Mouse (Mus musculus) spleen, adult 2 months (tissue): ENCODE data around the gene Vamp3.

Experiments
- CTCF ChIP-seq: fragments of 200-500 bp; IDR thresholded peaks from 2 replicates; pipeline ENCODE4 v1.5.1; 2011; ENCODE audit warnings: mild to moderate bottlenecking, inconsistent platforms; ENCODE audit not compliant: insufficient read depth, insufficient read length, insufficient replicate concordance; ENCODE audit errors: extremely low read depth
- POLR2A ChIP-seq: fragments of 200-500 bp; IDR thresholded peaks from 2 replicates; pipeline ENCODE4 v1.6.1; 2011; ENCODE audit warnings: low read depth, low read length, inconsistent platforms

DNA sequence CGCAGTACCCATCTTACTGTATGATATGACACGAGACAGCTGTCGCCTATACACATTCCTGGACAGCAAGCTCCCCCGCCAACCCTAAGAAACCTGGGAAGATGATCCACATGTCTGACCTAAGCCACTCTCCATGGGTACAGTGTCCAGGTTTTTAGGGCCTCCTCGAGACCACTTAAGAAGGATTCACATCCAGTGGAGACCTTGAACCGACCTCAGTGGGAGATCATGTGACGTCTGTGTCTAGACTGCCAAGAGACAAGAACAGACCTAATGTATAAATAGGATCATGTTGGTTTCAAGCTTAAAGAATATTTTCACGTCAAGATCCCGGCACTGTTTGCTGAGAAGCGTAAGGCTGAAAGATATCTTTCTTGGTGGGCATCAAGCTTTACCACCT, 46.4 kb upstream of the Vamp3 start:
- no peak for TF ChIP-seq CTCF
- no peak for TF ChIP-seq POLR2A
